Mouse (Mus musculus): ENCODE measurements around the gene Speer4f2. TPM values are rescaled to one million over a fixed set of nuclear protein-coding genes. Genes with fewer than 3 reads are reported as not detected.

Gene Speer4f2
- polyA plus RNA-seq, 1 experiment from 2014 or later: not detected

DNA sequence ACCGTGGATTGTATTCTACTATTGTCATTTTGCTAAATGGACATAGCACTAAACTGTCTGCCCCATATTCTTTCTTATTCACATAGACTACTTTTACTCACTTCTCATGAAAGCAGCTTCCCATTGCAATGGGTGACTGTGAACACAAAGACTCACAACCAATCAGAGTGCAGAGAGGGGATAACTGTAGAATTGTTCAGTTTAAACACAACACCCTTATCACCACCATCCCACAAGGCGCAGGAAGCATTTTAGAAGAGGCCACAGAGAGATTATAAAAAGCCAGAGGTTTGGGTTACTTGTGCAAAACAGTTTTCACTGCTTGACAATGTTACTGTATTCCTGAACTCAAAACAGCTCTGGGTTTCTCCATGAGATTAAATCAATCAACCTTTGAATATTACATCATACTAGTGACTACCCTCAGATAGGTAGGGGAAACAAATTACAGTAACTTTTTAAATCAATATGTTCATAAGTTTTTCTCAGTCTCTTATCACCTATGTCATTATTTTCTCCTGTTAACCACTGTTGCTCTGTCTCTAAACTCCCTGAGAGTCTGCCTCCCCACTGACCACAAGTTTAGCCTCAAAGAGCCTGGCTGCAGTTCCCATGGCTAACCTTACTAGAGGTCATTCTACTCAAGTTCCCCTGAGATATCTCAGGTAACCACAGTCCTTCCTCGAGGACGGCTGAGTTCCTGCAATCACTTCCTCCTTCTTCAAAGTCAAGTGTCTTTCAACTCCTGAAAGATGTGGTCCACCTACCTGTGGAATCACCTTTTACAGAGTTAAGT is 29.5 kb downstream of the Speer4f2 start:
- ATAC-seq (ENCODE audit: low read depth): no peak
- H3K9ac ChIP-seq (ENCODE audit: low read length): no peak overlapping the region
- 60% methylated on average over 4 of the region's 4 CpGs for WGBS
- no peaks in the 10 kb centered on the region for H3K4me1 ChIP-seq (replicated peaks; ENCODE audit: control insufficient read depth, insufficient read depth, low read length)
- no peak overlapping the region for H3K4me2 ChIP-seq (ENCODE audit: low read depth, low read length)
- no peaks in the 10 kb centered on the region for H3K9me3 ChIP-seq (ENCODE audit: control insufficient read depth, low read length)
- no peak overlapping the region for H3K4me3 ChIP-seq (ENCODE audit: low read length)
- no peak overlapping the region for H3K27ac ChIP-seq (ENCODE audit: low read length)
- H3K36me3 ChIP-seq (ENCODE audit: control insufficient read depth, insufficient read depth, low read length): no peaks in the 10 kb centered on the region
- H3K27me3 ChIP-seq (ENCODE audit: control insufficient read depth, insufficient read depth, low read depth, low read length): no peaks in the 10 kb centered on the region

DNA sequence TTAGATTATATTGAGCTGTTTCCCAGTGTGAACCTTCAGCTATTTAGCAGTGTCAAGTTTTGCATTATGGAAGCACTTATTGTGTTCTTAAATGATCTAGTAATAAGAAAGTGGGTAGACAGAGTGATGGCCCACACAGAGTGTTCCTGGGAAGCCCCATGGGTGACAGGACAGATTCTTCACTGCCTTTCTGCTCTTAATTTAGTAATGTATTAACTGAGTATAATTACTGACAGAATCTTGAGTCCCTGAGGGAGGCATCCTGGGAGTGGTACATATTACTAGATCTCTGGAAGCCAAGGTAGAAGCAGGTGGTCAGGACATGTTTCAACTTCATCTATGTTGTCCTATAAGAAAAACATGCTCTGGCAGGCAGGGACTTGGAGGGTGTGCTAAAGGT is 30.6 kb downstream of the Speer4f2 start:
- no peak for ATAC-seq (ENCODE audit: low read depth)
- no peaks in the 10 kb centered on the region for H3K27me3 ChIP-seq (ENCODE audit: control insufficient read depth, insufficient read depth, low read depth, low read length)
- no peak overlapping the region for H3K9ac ChIP-seq (ENCODE audit: low read length)
- H3K4me1 ChIP-seq (replicated peaks; ENCODE audit: control insufficient read depth, insufficient read depth, low read length): no peaks in the 10 kb centered on the region
- no peak overlapping the region for H3K27ac ChIP-seq (ENCODE audit: low read length)
- no peaks in the 10 kb centered on the region for H3K9me3 ChIP-seq (ENCODE audit: control insufficient read depth, low read length)
- H3K4me3 ChIP-seq (ENCODE audit: low read length): no peak overlapping the region
- no peak overlapping the region for H3K4me2 ChIP-seq (ENCODE audit: low read depth, low read length)
- H3K36me3 ChIP-seq (ENCODE audit: control insufficient read depth, insufficient read depth, low read length): no peaks in the 10 kb centered on the region

DNA sequence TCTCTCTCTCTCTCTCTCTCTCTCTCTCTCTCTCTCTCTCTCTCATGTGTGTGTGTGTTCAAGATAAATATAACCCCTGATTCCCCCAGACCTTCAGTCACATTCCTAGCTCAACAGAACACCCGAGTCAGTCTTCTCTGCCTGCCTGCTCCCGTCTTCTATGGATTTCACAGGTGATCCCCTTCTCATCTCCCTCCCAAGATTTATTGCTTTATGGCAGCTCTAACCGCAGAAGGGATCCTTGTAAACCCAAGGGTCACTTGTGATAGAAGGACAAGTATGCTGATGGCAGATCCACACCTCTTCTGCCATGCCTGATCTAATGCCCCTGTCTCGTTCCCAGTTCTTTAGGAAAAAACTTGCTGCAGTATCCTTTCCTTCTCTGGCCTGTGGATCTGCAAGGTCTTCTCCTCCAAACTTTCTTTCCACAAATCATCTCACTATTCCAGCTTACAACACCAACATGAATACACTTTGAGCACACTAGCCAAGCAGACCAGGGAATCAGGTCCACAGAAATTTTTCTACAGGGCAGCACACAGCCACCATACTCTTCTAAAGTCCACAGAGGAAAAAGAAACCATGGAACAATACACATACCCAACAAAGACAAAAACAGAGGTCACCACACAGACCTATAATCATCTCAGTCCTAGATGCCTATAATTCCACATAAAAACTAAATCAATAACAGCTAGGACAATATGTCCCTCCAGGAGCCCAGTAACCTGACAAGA is 36.1 kb downstream of the Speer4f2 start:
- Histone ChIP-seq H3K36me3 (ENCODE audit: control insufficient read depth, insufficient read depth, low read length) (no peaks in the 10 kb centered on the region), H3K4me3 (ENCODE audit: low read length) (no peak overlapping the region), H3K27me3 (ENCODE audit: control insufficient read depth, insufficient read depth, low read depth, low read length) (no peaks in the 10 kb centered on the region), H3K4me1 (replicated peaks; ENCODE audit: control insufficient read depth, insufficient read depth, low read length) (no peaks in the 10 kb centered on the region), H3K9ac (ENCODE audit: low read length) (no peak overlapping the region), H3K27ac (ENCODE audit: low read length) (no peak overlapping the region), H3K9me3 (ENCODE audit: control insufficient read depth, low read length) (no peaks in the 10 kb centered on the region; the same call in 1 of the 2 replicates), H3K4me2 (ENCODE audit: low read depth, low read length) (no peak overlapping the region)
- ATAC-seq (ENCODE audit: low read depth): no peak
- WGBS: 45% methylated on average over 4 of the region's 4 CpGs

DNA sequence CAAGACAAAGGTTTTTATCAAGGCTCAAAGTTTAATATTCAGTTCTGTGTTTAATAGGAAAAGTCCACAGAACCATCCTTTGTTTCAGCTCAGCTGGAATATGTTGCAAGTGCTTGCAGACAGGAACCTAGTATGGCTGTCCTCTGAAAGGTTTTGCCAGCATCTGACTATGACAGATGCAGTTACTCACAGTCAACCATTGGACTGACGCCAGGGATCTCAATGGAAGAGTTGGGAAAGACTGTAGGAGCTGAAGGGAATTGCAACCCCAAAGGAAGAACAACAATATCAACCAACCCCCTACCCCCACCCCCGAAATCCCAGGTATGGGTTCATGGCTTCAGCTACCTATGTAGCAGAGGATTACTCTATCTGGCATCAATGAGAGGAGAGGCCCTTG is 44.2 kb downstream of the Speer4f2 start:
- no peak overlapping the region for H3K27ac ChIP-seq (ENCODE audit: low read length)
- H3K36me3 ChIP-seq (ENCODE audit: control insufficient read depth, insufficient read depth, low read length): no peaks in the 10 kb centered on the region
- no peak overlapping the region for H3K4me2 ChIP-seq (ENCODE audit: low read depth, low read length)
- H3K9me3 ChIP-seq (ENCODE audit: control insufficient read depth, low read length): no peaks in the 10 kb centered on the region
- peak; percentile 34; the same call in 1 of the 2 replicates for ATAC-seq (ENCODE audit: low read depth)
- no peaks in the 10 kb centered on the region for H3K4me1 ChIP-seq (replicated peaks; ENCODE audit: control insufficient read depth, insufficient read depth, low read length)
- H3K9ac ChIP-seq (ENCODE audit: low read length): no peak overlapping the region
- no peak overlapping the region for H3K4me3 ChIP-seq (ENCODE audit: low read length)
- 84% methylated on average over 2 of the region's 2 CpGs for WGBS
- H3K27me3 ChIP-seq (ENCODE audit: control insufficient read depth, insufficient read depth, low read depth, low read length): no peaks in the 10 kb centered on the region

DNA sequence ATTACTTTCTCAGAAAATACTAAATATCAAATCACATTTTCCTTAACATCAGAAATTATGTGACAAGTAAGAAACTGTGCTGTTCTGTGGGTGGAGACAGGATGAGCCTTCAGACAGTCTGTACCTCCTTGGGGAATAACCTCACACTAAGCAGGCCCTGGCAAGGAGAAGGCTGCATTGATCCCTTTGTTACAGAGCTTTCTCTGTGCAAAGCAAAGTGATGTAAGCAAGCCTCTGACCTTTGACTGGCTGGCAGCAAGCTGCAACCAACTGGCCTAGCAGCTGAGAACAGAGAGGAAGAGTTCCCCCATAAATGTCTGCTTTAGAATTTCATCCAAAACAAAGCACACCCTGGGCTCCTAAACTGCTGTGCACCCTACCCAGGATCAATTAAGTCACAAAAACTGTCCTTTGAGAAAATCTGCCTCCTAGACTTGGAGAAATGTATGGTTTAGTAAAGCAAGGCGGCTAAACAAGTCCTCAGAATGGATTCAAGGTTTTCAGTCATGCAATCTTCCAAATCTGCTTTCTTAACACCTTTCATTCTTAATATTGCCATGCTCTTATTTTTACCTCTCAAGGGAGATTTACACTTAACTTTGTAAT is 46.3 kb downstream of the Speer4f2 start:
- no peak overlapping the region for H3K4me3 ChIP-seq (ENCODE audit: low read length)
- WGBS: 89% methylated on average over 1 of the region's 1 CpGs
- no peaks in the 10 kb centered on the region for H3K4me1 ChIP-seq (replicated peaks; ENCODE audit: control insufficient read depth, insufficient read depth, low read length)
- no peaks in the 10 kb centered on the region for H3K27me3 ChIP-seq (ENCODE audit: control insufficient read depth, insufficient read depth, low read depth, low read length)
- H3K27ac ChIP-seq (ENCODE audit: low read length): no peak overlapping the region
- no peaks in the 10 kb centered on the region for H3K36me3 ChIP-seq (ENCODE audit: control insufficient read depth, insufficient read depth, low read length)
- no peak overlapping the region for H3K4me2 ChIP-seq (ENCODE audit: low read depth, low read length)
- no peak overlapping the region for H3K9ac ChIP-seq (ENCODE audit: low read length)
- no peak for ATAC-seq (ENCODE audit: low read depth)
- no peaks in the 10 kb centered on the region for H3K9me3 ChIP-seq (ENCODE audit: control insufficient read depth, low read length)

DNA sequence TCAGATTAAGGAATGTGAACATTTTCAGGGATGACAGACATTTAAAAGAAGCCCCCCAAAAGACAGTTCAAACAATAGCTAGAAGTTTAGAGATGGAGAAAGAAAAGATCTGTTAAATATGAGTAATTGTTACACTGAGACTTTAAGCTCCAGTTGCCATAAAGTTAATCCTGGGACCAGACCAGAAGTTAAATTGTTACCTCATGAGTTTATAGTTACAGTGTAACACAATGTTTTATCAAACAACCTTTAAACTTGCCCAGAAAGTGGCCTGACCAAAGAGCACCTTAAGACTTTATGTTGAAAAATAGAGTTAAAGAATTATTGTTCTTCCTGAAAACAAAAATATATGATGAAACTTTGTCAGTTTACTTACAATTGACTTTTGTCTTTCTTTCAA is 46.9 kb downstream of the Speer4f2 start:
- Histone ChIP-seq H3K9me3 (ENCODE audit: control insufficient read depth, low read length) (no peaks in the 10 kb centered on the region), H3K4me1 (replicated peaks; ENCODE audit: control insufficient read depth, insufficient read depth, low read length) (no peaks in the 10 kb centered on the region), H3K9ac (ENCODE audit: low read length) (no peak overlapping the region), H3K27me3 (ENCODE audit: control insufficient read depth, insufficient read depth, low read depth, low read length) (no peaks in the 10 kb centered on the region), H3K27ac (ENCODE audit: low read length) (no peak overlapping the region), H3K4me3 (ENCODE audit: low read length) (no peak overlapping the region), H3K4me2 (ENCODE audit: low read depth, low read length) (no peak overlapping the region), H3K36me3 (ENCODE audit: control insufficient read depth, insufficient read depth, low read length) (no peaks in the 10 kb centered on the region)
- ATAC-seq (ENCODE audit: low read depth): no peak

DNA sequence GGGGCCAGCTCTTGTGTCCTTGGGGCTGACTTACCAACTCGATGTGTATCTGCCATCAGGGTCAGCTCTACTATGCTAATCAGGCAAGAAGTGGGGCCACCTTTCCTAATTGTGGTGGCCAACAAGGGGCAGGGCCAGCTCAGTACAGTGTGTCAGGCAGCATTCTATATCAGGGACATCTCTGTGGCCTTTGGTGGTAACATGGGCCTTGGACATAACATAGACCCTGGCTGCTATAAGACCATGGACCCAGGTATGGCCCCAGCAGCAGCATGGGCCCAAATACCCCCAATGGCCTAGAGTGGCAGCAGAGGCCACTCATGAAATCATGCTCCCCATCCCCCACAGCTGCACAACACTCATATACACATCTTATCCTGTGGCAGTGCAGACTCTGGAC is 49.2 kb downstream of the Speer4f2 start:
- WGBS: 65% methylated on average over 1 of the region's 1 CpGs
- no peak overlapping the region for H3K9ac ChIP-seq (ENCODE audit: low read length)
- no peaks in the 10 kb centered on the region for H3K9me3 ChIP-seq (ENCODE audit: control insufficient read depth, low read length)
- no peak overlapping the region for H3K4me2 ChIP-seq (ENCODE audit: low read depth, low read length)
- no peak overlapping the region for H3K27ac ChIP-seq (ENCODE audit: low read length)
- no peak for ATAC-seq (ENCODE audit: low read depth)
- no peaks in the 10 kb centered on the region for H3K27me3 ChIP-seq (ENCODE audit: control insufficient read depth, insufficient read depth, low read depth, low read length)
- H3K4me1 ChIP-seq (replicated peaks; ENCODE audit: control insufficient read depth, insufficient read depth, low read length): no peaks in the 10 kb centered on the region
- no peaks in the 10 kb centered on the region for H3K36me3 ChIP-seq (ENCODE audit: control insufficient read depth, insufficient read depth, low read length)
- H3K4me3 ChIP-seq (ENCODE audit: low read length): no peak overlapping the region

DNA sequence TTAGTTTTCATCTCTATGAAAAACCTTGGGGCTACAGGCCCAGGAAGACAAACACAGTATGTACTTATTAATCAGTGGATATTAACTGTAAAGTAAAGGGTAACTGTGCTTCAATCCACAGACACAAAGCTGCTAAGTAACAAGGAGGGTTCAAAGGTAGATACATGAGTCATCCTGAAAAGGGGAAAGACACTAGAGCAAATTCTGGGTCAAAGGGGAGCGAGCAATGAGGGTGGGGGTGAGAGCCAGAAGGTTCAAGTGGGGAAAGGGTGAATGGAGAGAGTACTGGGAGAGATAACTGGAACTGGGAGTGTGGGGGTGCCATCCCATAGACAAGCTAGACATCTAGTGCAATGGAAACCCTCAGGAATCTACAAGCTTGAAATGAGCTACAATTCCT is 54.0 kb downstream of the Speer4f2 start:
- no peaks in the 10 kb centered on the region for H3K27me3 ChIP-seq (ENCODE audit: control insufficient read depth, insufficient read depth, low read depth, low read length)
- WGBS: 77% methylated on average over 1 of the region's 1 CpGs

More for the DNA sequence above, 54.0 kb downstream of the Speer4f2 start:
- H3K36me3 ChIP-seq (ENCODE audit: control insufficient read depth, insufficient read depth, low read length): no peaks in the 10 kb centered on the region
- no peak overlapping the region for H3K4me2 ChIP-seq (ENCODE audit: low read depth, low read length)
- no peak overlapping the region for H3K27ac ChIP-seq (ENCODE audit: low read length)
- ATAC-seq (ENCODE audit: low read depth): no peak
- no peak overlapping the region for H3K4me3 ChIP-seq (ENCODE audit: low read length)
- no peaks in the 10 kb centered on the region for H3K4me1 ChIP-seq (replicated peaks; ENCODE audit: control insufficient read depth, insufficient read depth, low read length)
- no peak overlapping the region for H3K9ac ChIP-seq (ENCODE audit: low read length)
- H3K9me3 ChIP-seq (ENCODE audit: control insufficient read depth, low read length): no peaks in the 10 kb centered on the region

Data from lung, embryonic 16.5 days (tissue).